Mouse (Mus musculus) heart, postnatal 4 days (tissue): ENCODE data around the gene Tbx18. TPM values are rescaled to one million over a fixed set of nuclear protein-coding genes. Genes with fewer than 3 reads are reported as not detected.
A peak's percentile ranks its signal among the peaks of the same experiment; 100 is the strongest.

Experiments
- DNase-seq: peaks from one replicate; pipeline ENCODE4 v3.0.0; 2021
- total RNA-seq, 2 experiments: library from RNA; stranded (reverse); gene quantifications; 2 replicates each; pipeline ENCODE4 v1.2.3; 2021

The Tbx18 gene
- total RNA-seq, 2 experiments from 2014 or later = 13.9 to 15.2 TPM

- no peak for DNase-seq
Observed at GRCm38 (mm10) chr9:87710360-87710759, 20.7 kb downstream of the Tbx18 start.

- peak; percentile 82 for DNase-seq
Observed at GRCm38 (mm10) chr9:87708151-87708550, 22.9 kb downstream of the Tbx18 start.

- peak; percentile 7 for DNase-seq
Observed at GRCm38 (mm10) chr9:87702267-87702666, 28.8 kb downstream of the Tbx18 start.

- no peak for DNase-seq
Observed at GRCm38 (mm10) chr9:87686981-87687380, 44.1 kb downstream of the Tbx18 start.

GRCm38 (mm10) chr9:87682247-87682646 is 48.8 kb downstream of the Tbx18 start:
- no peak for DNase-seq
